Mouse (Mus musculus) kidney, adult 2 months (tissue): Measurements from ENCODE around the gene Spock3.

Experiments used
- CTCF ChIP-seq: fragments of 200-500 bp; conservative IDR thresholded peaks from 2 replicates; pipeline ENCODE4 v1.5.1; 2011; ENCODE audit warnings: low read depth, mild to moderate bottlenecking, control low read depth, low read length, moderate library complexity, mixed read lengths; ENCODE audit not compliant: insufficient read depth, insufficient read length
- POLR2A ChIP-seq: fragments of 200-500 bp; IDR thresholded peaks from one replicate; pipeline ENCODE4 v1.6.1; 2011; ENCODE audit warnings: low read depth, low read length, control low read depth

GRCm38 (mm10) chr8:63088984-63089383 is 138.2 kb downstream of the Spock3 start:
- TF ChIP-seq CTCF (no peak), POLR2A (no peak)
